Mouse (Mus musculus) embryonic facial prominence, embryonic 12.5 days (tissue): ENCODE measurements around the gene Mettl7a1. TPM values are rescaled to one million over a fixed set of nuclear protein-coding genes. Genes with fewer than 3 reads are reported as not detected.
"Not testable (repeated sequence)": the region's sequence is repeated elsewhere in the genome, so short reads cannot be mapped to it uniquely, and the experiment has no call there.

Experiments
- ATAC-seq: fragments of 200-750 bp; cut with Nextera tagmentation; 2 replicates; pipeline ENCODE4 v1.8.0; 2017; ENCODE audit not compliant: insufficient number of reproducible peaks, insufficient read depth, low FRiP score, low TSS enrichment
- H3K27ac ChIP-seq: fragments of 300-500 bp; sonication (generic); 2 replicates; pipeline ENCODE4 v1.5.1; 2016; ENCODE audit warnings: mild to moderate bottlenecking
- H3K27me3 ChIP-seq: fragments of 300-500 bp; sonication (generic); 2 replicates; pipeline ENCODE4 v1.6.1; 2016; ENCODE audit warnings: mild to moderate bottlenecking, moderate library complexity
- H3K36me3 ChIP-seq: fragments of 300-500 bp; sonication (generic); 2 replicates; pipeline ENCODE4 v1.6.1; 2016; ENCODE audit warnings: mild to moderate bottlenecking
- H3K4me1 ChIP-seq: fragments of 300-500 bp; sonication (generic); 2 replicates; pipeline ENCODE4 v1.6.1; 2016
- H3K4me2 ChIP-seq: fragments of 300-500 bp; sonication (generic); replicated peaks from 2 replicates; pipeline ENCODE4 v1.6.1; 2016; ENCODE audit warnings: mild to moderate bottlenecking, moderate library complexity
- H3K4me3 ChIP-seq: fragments of 300-500 bp; sonication (generic); 2 replicates; pipeline ENCODE4 v1.5.1; 2016; ENCODE audit warnings: mild to moderate bottlenecking
- H3K9ac ChIP-seq: fragments of 300-500 bp; sonication (generic); 2 replicates; pipeline ENCODE4 v1.6.1; 2016; ENCODE audit warnings: mild to moderate bottlenecking, moderate library complexity
- H3K9me3 ChIP-seq: fragments of 300-500 bp; sonication (generic); 2 replicates; pipeline ENCODE4 v1.6.1; 2016; ENCODE audit warnings: mild to moderate bottlenecking, moderate library complexity
- WGBS: fragments of 180-500 bp; shearing (Covaris S2); methylation state at CpG from one replicate; pipeline ENCODE4 v1.1.7; 2016; 5-methylcytosine and 5-hydroxymethylcytosine counted together
- polyA plus RNA-seq: library from polyadenylated mRNA; unstranded; fragments of >200 nt; fragmentation: Nextera tagmentation; extraction: Ambion mirVana; gene quantifications from 2 replicates; pipeline ENCODE4 v1.2.1, GENCODE M21; 2016

The Mettl7a1 gene
- polyA plus RNA-seq, 1 experiment from 2014 or later, result 5.1 TPM

GRCm38 (mm10) chr15:100329336-100329735 lies 25.4 kb downstream of the Mettl7a1 start:
- not testable (repeated sequence) for H3K4me3 ChIP-seq, H3K9ac ChIP-seq, ATAC-seq, H3K4me2 ChIP-seq, H3K9me3 ChIP-seq, H3K27ac ChIP-seq, H3K4me1 ChIP-seq, H3K27me3 ChIP-seq, H3K36me3 ChIP-seq
- 31% methylated on average over 10 of the region's 10 CpGs for WGBS

DNA sequence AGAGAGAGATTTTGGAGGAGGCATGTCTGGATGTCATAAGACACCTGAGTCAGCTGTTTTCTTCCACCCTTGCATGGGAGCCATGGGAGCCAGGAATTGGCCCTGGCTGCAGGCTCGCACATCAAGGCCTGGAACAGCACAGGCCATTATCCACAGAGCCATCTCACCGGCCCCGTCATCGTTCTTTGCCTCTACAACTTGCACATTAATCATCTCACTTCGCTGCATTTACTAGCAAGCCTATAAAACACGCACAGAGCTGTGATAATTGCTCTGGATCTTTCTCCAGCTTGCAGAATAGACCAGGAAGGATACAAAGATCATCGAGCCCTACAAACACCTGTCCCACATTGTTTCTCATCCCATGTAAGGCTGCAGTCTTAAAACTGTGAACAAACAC lies 26.8 kb downstream of the Mettl7a1 start:
- Histone ChIP-seq H3K9ac (no peak overlapping the region), H3K4me2 (no peak overlapping the region), H3K27me3 (no peaks in the 10 kb centered on the region), H3K4me1 (no peaks in the 10 kb centered on the region), H3K36me3 (no peaks in the 10 kb centered on the region), H3K9me3 (no peaks in the 10 kb centered on the region), H3K27ac (no peak overlapping the region), H3K4me3 (no peak overlapping the region)
- WGBS, result 84% methylated on average over 7 of the region's 7 CpGs
- no peak for ATAC-seq

- not testable (repeated sequence) for H3K36me3 ChIP-seq, H3K27me3 ChIP-seq, H3K4me2 ChIP-seq, ATAC-seq, H3K27ac ChIP-seq, H3K9me3 ChIP-seq, H3K9ac ChIP-seq, H3K4me1 ChIP-seq, H3K4me3 ChIP-seq
- WGBS, result 45% methylated on average over 3 of the region's 10 CpGs
These were observed 28.4 kb downstream of the Mettl7a1 start for GRCm38 (mm10) chr15:100332077-100332961.

DNA sequence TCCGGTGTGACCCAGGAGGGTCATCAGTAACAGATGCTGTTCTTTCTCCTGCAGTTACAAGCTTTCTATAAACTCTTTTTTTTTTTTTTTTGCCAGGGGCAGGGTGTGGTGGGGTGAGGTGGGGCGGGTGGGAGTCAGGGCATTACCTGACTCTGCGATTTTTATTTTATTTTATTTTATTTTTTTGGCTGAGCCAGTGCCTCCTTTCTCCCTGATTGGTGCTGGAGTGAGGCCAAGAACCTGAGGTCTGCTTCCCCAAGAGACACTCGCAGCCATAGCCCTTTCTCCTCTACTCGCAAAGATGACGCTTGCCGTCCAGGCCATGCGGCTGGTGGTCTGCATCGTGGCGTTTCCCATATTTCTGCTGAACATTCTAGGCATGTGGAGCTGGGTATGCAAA lies 30.7 kb downstream of the Mettl7a1 start, which contains the start of gene Mettl7a3:
Gene Mettl7a3 (plus strand): TSS at position 301 of the 400 bp plus-strand sequence.
- no peak within 1 kb of the TSS for H3K9ac ChIP-seq
- no peak within 1 kb of the TSS for H3K27ac ChIP-seq
- WGBS, result 61% methylated on average over 10 of the region's 10 CpGs
- H3K27me3 ChIP-seq, result no peaks in the 10 kb centered on the region
- no peak within 1 kb of the TSS for H3K4me2 ChIP-seq
- H3K4me3 ChIP-seq, result no peak within 1 kb of the TSS
- no peaks in the 10 kb centered on the region for H3K9me3 ChIP-seq
- H3K4me1 ChIP-seq, result no peaks in the 10 kb centered on the region
- no peak for ATAC-seq
- H3K36me3 ChIP-seq, result no peaks in the 10 kb centered on the region

- H3K27ac ChIP-seq, H3K4me2 ChIP-seq, H3K27me3 ChIP-seq, H3K4me3 ChIP-seq, H3K9ac ChIP-seq, H3K9me3 ChIP-seq, ATAC-seq, H3K36me3 ChIP-seq, H3K4me1 ChIP-seq: not testable (repeated sequence)
These were observed 33.4 kb downstream of the Mettl7a1 start for GRCm38 (mm10) chr15:100337328-100337727.

DNA sequence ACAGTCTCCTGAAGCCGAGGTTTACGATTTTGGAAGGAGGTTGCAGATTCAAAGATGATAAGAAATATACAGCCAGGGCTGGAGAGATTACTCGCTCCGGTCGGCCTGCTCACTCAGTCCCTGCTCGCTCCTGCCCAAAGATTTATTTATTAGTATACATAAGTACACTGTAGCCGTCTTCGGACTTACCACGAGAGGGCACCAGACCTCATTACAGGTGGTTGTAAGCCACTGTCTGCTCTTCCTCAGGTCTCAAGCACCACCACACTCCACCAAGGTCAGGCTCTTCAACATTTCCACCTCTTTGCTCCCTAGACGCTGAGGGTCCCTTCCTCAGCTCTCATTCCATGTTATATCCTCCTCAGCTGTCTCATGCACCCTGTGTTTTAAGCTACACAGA lies 33.9 kb downstream of the Mettl7a1 start:
- 38% methylated on average over 10 of the region's 10 CpGs for WGBS
- not testable (repeated sequence) for H3K4me3 ChIP-seq, H3K36me3 ChIP-seq, H3K4me2 ChIP-seq, ATAC-seq, H3K27ac ChIP-seq, H3K4me1 ChIP-seq, H3K27me3 ChIP-seq, H3K9me3 ChIP-seq, H3K9ac ChIP-seq

DNA sequence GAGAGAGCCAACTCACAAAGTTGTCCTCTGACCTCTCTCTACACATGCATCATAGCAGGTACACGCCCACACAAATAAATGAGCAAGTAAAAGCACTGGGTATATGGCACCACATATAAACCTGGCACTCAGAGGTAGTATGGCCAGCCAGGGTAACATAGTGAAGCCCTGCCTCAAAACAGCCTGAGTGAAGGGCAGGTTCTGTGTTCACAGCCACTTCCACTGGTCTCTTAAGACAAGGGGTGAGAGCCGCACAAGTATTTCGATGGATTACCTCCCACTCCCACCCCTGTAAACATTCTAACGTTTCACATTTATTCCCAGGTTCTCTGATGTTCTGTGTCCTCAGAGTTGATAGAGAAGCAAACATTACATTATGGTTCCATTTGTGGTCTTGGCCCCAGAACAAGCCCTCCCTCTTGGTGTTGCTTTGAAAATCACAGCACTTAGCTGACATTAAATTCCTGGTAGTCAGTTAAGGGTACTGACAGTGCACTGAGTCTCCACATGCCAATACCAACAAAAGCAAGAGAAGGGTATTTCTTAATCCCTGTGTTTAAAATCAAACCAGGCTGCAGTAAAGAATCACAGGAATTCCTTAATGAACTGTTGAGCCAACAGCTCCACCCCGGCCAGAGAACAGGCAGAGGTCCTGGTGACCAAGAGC lies 37.5 kb downstream of the Mettl7a1 start:
- H3K4me3 ChIP-seq, H3K4me1 ChIP-seq, H3K9me3 ChIP-seq, H3K4me2 ChIP-seq, H3K36me3 ChIP-seq, H3K27ac ChIP-seq, ATAC-seq, H3K9ac ChIP-seq, H3K27me3 ChIP-seq: not testable (repeated sequence)
- 77% methylated on average over 5 of the region's 5 CpGs for WGBS

DNA sequence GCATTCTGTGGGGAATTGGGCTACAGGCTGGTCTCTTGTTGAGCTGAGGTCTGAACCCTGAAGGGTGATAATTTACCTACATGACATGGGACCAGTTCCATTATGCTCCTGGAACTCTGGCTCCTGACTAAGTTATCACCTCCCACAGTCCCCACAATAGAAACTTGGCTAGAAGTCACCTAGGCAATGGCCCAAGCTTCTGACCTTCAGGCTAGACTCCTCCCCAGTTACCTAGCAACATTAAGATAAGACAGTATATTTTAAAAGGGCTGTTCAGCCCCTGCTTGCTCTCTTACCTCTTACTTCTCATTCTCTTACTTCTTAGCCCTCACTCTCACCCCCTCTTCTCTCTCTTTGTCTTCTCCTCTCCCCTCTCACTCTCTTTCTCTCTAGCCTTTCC lies 41.5 kb downstream of the Mettl7a1 start:
- Histone ChIP-seq H3K9me3 (no peaks in the 10 kb centered on the region), H3K9ac (no peak overlapping the region), H3K27me3 (no peaks in the 10 kb centered on the region), H3K36me3 (no peaks in the 10 kb centered on the region), H3K4me2 (no peak overlapping the region), H3K27ac (no peak overlapping the region), H3K4me1 (no peaks in the 10 kb centered on the region), H3K4me3 (no peak overlapping the region)
- no peak for ATAC-seq

- no peak overlapping the region for H3K4me3 ChIP-seq
- H3K4me1 ChIP-seq, result peaks cover 5% of the 10 kb centered on the region; the same call in 1 of the 2 replicates
- ATAC-seq, result peak; percentile 41; the same call in 1 of the 2 replicates
- H3K27me3 ChIP-seq, result no peaks in the 10 kb centered on the region
- H3K36me3 ChIP-seq, result no peaks in the 10 kb centered on the region
- no peak overlapping the region for H3K4me2 ChIP-seq
- H3K9ac ChIP-seq, result no peak overlapping the region
- no peaks in the 10 kb centered on the region for H3K9me3 ChIP-seq
- peak overlapping the region; percentile 69; the same call in 1 of the 2 replicates for H3K27ac ChIP-seq
- WGBS, result 74% methylated on average over 14 of the region's 14 CpGs
These were observed 42.8 kb downstream of the Mettl7a1 start for GRCm38 (mm10) chr15:100346761-100347160.

DNA sequence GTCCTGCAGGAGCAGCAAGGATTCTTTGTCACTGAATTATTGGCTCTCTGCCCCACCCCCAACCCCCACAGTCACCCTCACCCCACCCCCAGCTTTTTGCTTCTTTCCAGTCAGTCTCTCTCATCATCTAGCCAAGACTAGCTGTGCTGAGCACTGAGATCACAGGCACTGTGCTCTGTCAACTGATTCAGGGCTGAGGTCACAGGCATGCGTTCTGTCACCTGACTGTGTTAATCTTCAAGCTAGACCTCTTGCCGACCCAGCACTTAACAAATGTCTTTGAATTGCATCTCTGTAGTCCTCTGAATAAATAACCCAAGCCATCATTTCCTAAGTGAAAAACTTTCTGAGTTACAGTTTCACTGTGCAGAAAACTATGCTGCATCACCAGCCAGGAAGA lies 45.6 kb downstream of the Mettl7a1 start:
- Histone ChIP-seq H3K27ac (no peak overlapping the region), H3K27me3 (no peaks in the 10 kb centered on the region), H3K4me1 (peaks cover 7% of the 10 kb centered on the region; the same call in 1 of the 2 replicates), H3K4me3 (no peak overlapping the region), H3K9me3 (no peaks in the 10 kb centered on the region), H3K9ac (no peak overlapping the region), H3K36me3 (no peaks in the 10 kb centered on the region), H3K4me2 (no peak overlapping the region)
- no peak for ATAC-seq
- 52% methylated on average over 2 of the region's 2 CpGs for WGBS

- Histone ChIP-seq H3K27me3 (no peaks in the 10 kb centered on the region), H3K27ac (no peak overlapping the region), H3K36me3 (no peaks in the 10 kb centered on the region), H3K4me1 (peaks cover 7% of the 10 kb centered on the region; the same call in 1 of the 2 replicates), H3K9ac (no peak overlapping the region), H3K4me3 (no peak overlapping the region), H3K4me2 (no peak overlapping the region), H3K9me3 (no peaks in the 10 kb centered on the region)
- ATAC-seq, result no peak
- 52% methylated on average over 6 of the region's 6 CpGs for WGBS
These were observed 47.6 kb downstream of the Mettl7a1 start for GRCm38 (mm10) chr15:100351501-100352060.
